Mouse (Mus musculus): ENCODE data around the gene Afm.
A peak's percentile ranks its signal among the peaks of the same experiment; 100 is the strongest.

- TF ChIP-seq CTCF (IDR thresholded peaks at IDR 0.05; ENCODE audit: low read depth) (peak; percentile 93), EP300 (optimal IDR thresholded peaks at IDR 0.05) (no peak)
These were observed 18.0 kb upstream of the Afm start for GRCm38 (mm10) chr5:90500714-90501113.

Measured in stomach, postnatal 0 days (tissue).